Mouse (Mus musculus): Measurements from ENCODE around the gene Icam4. TPM values are rescaled to one million over a fixed set of nuclear protein-coding genes. Genes with fewer than 3 reads are reported as not detected.

The Icam4 gene
- polyA plus RNA-seq, 1 experiment from 2014 or later, result 5.3 TPM

DNA sequence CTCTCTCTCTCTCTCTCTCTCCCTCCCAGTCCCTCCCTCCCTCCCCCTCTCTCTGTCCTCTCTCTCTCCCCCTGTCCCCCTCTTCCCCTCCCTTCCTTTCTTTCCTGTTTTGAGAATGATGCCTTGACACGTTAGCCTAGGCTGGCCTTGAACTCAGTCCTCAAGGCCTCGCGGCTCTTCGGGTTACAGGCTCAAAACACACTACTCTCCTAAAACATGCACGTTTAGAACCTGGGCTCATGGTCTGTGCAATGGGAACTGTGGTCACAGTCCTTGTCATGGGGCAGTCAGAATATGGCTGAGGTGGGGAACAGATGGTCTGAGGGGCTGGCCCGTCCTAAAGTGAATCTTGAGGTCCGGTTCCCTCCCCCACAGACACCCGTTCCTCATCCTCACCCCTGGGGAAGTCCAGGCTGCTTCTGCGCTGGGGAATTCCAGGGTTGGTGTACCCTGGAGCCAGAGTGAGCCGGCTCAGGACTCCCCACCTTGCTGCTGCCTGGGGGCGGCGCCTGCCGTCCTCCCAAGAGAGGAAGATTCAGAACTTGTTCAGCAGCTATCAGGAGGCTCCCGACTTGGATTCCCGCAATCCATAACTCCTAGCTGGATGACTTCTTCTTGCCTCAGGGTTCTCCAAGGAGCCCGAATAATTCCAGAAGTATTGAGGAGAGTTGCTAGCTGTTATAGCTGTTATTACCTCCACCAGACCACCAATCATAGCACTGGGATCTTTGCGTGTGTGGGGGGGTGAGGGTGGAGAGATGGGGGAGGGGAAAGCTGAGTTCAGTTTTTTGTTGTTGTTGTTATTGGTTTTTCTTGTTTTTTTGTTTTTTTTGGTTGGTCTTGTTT is 12.6 kb upstream of the Icam4 start:
- no peak overlapping the region for H3K27ac ChIP-seq (replicated peaks; ENCODE audit: low read depth, low read length)
- H3K4me3 ChIP-seq (ENCODE audit: low read depth, low read length), result 0 out of 2 replicates have a peak overlapping the region, but pooled peaks have one; percentile 16
- WGBS, result 3% methylated on average over 17 of the region's 17 CpGs
- H3K4me2 ChIP-seq (ENCODE audit: low read depth, severe bottlenecking), result no peak overlapping the region
- peaks cover 6% of the 10 kb centered on the region; the same call in 1 of the 2 replicates for H3K4me1 ChIP-seq (ENCODE audit: control insufficient read depth, insufficient read depth, low read length)
- H3K9me3 ChIP-seq (ENCODE audit: control insufficient read depth, low read length), result no peaks in the 10 kb centered on the region
- DNase-seq (ENCODE audit: low spot score) (peak; percentile 43), ATAC-seq (ENCODE audit: insufficient number of reproducible peaks, low FRiP score, low TSS enrichment, low read depth) (no peak)
- no peaks in the 10 kb centered on the region for H3K36me3 ChIP-seq (ENCODE audit: control insufficient read depth, insufficient read depth, low read length)
- H3K9ac ChIP-seq (ENCODE audit: low read length), result no peak overlapping the region
- H3K27me3 ChIP-seq (ENCODE audit: control insufficient read depth, insufficient read depth, low read length), result peaks cover 39% of the 10 kb centered on the region

DNA sequence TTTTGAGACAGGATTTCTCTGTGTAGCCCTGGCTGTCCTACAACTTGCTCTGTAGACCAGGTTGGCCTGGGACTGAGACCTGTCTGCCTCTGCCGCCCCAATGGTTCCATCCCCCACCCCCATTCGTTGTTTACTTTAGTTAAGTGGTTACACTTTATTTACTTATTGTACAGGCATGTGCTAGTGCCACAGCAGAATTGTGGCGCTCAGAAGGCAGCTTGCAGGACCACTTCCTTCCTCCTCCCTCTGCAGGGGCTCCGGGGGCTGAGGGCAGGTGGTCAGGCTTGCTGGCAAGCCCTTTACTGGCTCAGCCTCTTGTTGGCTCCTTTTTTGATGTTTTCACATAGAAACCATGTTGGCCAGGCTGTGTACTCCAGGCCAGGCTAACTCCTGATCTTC is 12.0 kb upstream of the Icam4 start:
- no peak overlapping the region for H3K27ac ChIP-seq (replicated peaks; ENCODE audit: low read depth, low read length)
- 35% methylated on average over 4 of the region's 4 CpGs for WGBS
- no peak overlapping the region for H3K4me2 ChIP-seq (ENCODE audit: low read depth, severe bottlenecking)
- H3K4me1 ChIP-seq (ENCODE audit: control insufficient read depth, insufficient read depth, low read length), result peaks cover 6% of the 10 kb centered on the region; the same call in 1 of the 2 replicates
- no peaks in the 10 kb centered on the region for H3K36me3 ChIP-seq (ENCODE audit: control insufficient read depth, insufficient read depth, low read length)
- peaks cover 39% of the 10 kb centered on the region for H3K27me3 ChIP-seq (ENCODE audit: control insufficient read depth, insufficient read depth, low read length)
- ATAC-seq (ENCODE audit: insufficient number of reproducible peaks, low FRiP score, low TSS enrichment, low read depth), result no peak
- no peak overlapping the region for H3K9ac ChIP-seq (ENCODE audit: low read length)
- DNase-seq (ENCODE audit: low spot score), result no peak
- H3K9me3 ChIP-seq (ENCODE audit: control insufficient read depth, low read length), result no peaks in the 10 kb centered on the region
- H3K4me3 ChIP-seq (ENCODE audit: low read depth, low read length), result no peak overlapping the region

DNA sequence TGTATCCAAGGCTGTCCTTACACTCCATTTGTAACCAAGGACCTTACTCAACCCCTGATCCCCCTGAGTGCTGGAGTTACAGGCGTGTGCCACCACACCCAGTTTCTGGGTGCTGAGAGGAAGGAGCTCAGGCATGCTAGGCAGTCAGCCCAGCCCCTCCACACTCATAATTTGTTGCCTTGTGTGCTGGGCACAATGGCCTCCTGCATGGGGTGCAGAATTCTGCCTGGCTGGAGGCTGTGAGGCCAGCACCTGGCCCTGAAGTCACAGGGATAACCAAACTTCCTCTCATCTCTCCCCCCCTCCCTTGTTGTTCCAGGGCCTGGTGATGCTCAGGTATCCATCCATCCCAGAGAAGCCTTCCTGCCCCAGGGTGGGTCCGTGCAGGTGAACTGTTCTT is 10.6 kb upstream of the Icam4 start:
- Histone ChIP-seq H3K27me3 (ENCODE audit: control insufficient read depth, insufficient read depth, low read length) (peaks cover 39% of the 10 kb centered on the region), H3K4me2 (ENCODE audit: low read depth, severe bottlenecking) (no peak overlapping the region), H3K9me3 (ENCODE audit: control insufficient read depth, low read length) (no peaks in the 10 kb centered on the region), H3K36me3 (ENCODE audit: control insufficient read depth, insufficient read depth, low read length) (no peaks in the 10 kb centered on the region), H3K27ac (replicated peaks; ENCODE audit: low read depth, low read length) (no peak overlapping the region), H3K4me1 (ENCODE audit: control insufficient read depth, insufficient read depth, low read length) (peaks cover 6% of the 10 kb centered on the region; the same call in 1 of the 2 replicates), H3K4me3 (ENCODE audit: low read depth, low read length) (no peak overlapping the region), H3K9ac (ENCODE audit: low read length) (no peak overlapping the region)
- ATAC-seq (ENCODE audit: insufficient number of reproducible peaks, low FRiP score, low TSS enrichment, low read depth), result no peak
- WGBS, result 70% methylated on average over 2 of the region's 2 CpGs
- DNase-seq (ENCODE audit: low spot score), result no peak

DNA sequence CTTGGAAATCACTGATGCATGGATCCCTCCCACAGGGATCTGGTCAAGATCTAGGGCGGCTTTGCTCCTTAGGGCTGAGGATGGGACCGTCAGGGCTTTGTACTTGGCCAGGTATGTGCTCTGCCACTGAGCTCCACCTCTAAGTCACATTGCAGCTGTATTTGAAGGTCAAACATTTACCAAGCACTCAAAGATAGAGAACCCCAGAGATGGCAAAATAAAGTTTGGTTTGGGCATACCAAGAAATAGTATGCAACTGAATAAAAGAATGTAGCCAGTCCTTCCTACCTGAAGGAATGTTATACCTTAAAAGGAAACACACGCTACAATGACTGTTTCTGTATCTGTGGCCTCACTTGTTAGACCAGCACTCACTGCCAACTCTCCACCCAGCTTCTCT is 7.8 kb upstream of the Icam4 start:
- peaks cover 15% of the 10 kb centered on the region for H3K27me3 ChIP-seq (ENCODE audit: control insufficient read depth, insufficient read depth, low read length)
- no peaks in the 10 kb centered on the region for H3K36me3 ChIP-seq (ENCODE audit: control insufficient read depth, insufficient read depth, low read length)
- no peaks in the 10 kb centered on the region for H3K4me1 ChIP-seq (ENCODE audit: control insufficient read depth, insufficient read depth, low read length)
- H3K9me3 ChIP-seq (ENCODE audit: control insufficient read depth, low read length), result no peaks in the 10 kb centered on the region
- H3K4me2 ChIP-seq (ENCODE audit: low read depth, severe bottlenecking), result no peak overlapping the region
- no peak overlapping the region for H3K4me3 ChIP-seq (ENCODE audit: low read depth, low read length)
- WGBS, result 76% methylated on average over 3 of the region's 3 CpGs
- H3K27ac ChIP-seq (replicated peaks; ENCODE audit: low read depth, low read length), result no peak overlapping the region
- no peak overlapping the region for H3K9ac ChIP-seq (ENCODE audit: low read length)
- DNase-seq (ENCODE audit: low spot score), result no peak
- no peak for ATAC-seq (ENCODE audit: insufficient number of reproducible peaks, low FRiP score, low TSS enrichment, low read depth)

- Histone ChIP-seq H3K9ac (ENCODE audit: low read length) (no peak overlapping the region), H3K9me3 (ENCODE audit: control insufficient read depth, low read length) (no peaks in the 10 kb centered on the region), H3K4me1 (ENCODE audit: control insufficient read depth, insufficient read depth, low read length) (no peaks in the 10 kb centered on the region), H3K27me3 (ENCODE audit: control insufficient read depth, insufficient read depth, low read length) (peaks cover 7% of the 10 kb centered on the region; the same call in 1 of the 2 replicates), H3K27ac (replicated peaks; ENCODE audit: low read depth, low read length) (no peak overlapping the region), H3K4me3 (ENCODE audit: low read depth, low read length) (no peak overlapping the region), H3K36me3 (ENCODE audit: control insufficient read depth, insufficient read depth, low read length) (no peaks in the 10 kb centered on the region), H3K4me2 (ENCODE audit: low read depth, severe bottlenecking) (no peak overlapping the region)
- 53% methylated on average over 6 of the region's 6 CpGs for WGBS
- DNase-seq (ENCODE audit: low spot score) (no peak), ATAC-seq (ENCODE audit: insufficient number of reproducible peaks, low FRiP score, low TSS enrichment, low read depth) (no peak)
These were observed 6.9 kb upstream of the Icam4 start for GRCm38 (mm10) chr9:21022288-21022687.

DNA sequence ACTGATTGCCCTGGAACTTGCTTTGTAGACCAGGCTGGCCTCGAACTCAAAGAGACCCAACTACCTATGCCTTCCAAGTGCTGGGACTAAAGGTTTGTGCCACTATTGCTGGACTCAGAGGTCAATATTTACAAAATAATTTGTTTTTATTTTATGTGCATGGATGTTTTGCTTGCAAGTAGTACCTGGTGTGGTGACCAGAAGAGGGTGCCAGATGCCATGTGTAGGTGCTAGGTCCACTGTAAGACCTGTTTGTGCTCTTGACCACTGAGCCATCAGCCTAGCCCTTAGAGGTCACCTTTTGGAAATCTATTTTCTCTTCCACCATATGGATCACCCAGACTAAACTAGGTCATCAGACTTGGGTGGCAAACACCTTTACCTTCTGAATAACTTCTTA is 6.4 kb upstream of the Icam4 start:
- no peaks in the 10 kb centered on the region for H3K4me1 ChIP-seq (ENCODE audit: control insufficient read depth, insufficient read depth, low read length)
- 87% methylated on average over 1 of the region's 1 CpGs for WGBS
- no peaks in the 10 kb centered on the region for H3K9me3 ChIP-seq (ENCODE audit: control insufficient read depth, low read length)
- DNase-seq (ENCODE audit: low spot score), result no peak
- no peak for ATAC-seq (ENCODE audit: insufficient number of reproducible peaks, low FRiP score, low TSS enrichment, low read depth)
- no peaks in the 10 kb centered on the region for H3K36me3 ChIP-seq (ENCODE audit: control insufficient read depth, insufficient read depth, low read length)
- no peak overlapping the region for H3K4me3 ChIP-seq (ENCODE audit: low read depth, low read length)
- no peak overlapping the region for H3K27ac ChIP-seq (replicated peaks; ENCODE audit: low read depth, low read length)
- H3K4me2 ChIP-seq (ENCODE audit: low read depth, severe bottlenecking), result no peak overlapping the region
- H3K9ac ChIP-seq (ENCODE audit: low read length), result no peak overlapping the region
- 0 out of 2 replicates have a peak, but pooled peaks cover 3% of the 10 kb centered on the region for H3K27me3 ChIP-seq (ENCODE audit: control insufficient read depth, insufficient read depth, low read length)

- Histone ChIP-seq H3K27ac (replicated peaks; ENCODE audit: low read depth, low read length) (no peak overlapping the region), H3K9me3 (ENCODE audit: control insufficient read depth, low read length) (no peaks in the 10 kb centered on the region), H3K4me3 (ENCODE audit: low read depth, low read length) (no peak overlapping the region), H3K9ac (ENCODE audit: low read length) (0 out of 2 replicates have a peak overlapping the region, but pooled peaks have one; percentile 4), H3K36me3 (ENCODE audit: control insufficient read depth, insufficient read depth, low read length) (no peaks in the 10 kb centered on the region), H3K27me3 (ENCODE audit: control insufficient read depth, insufficient read depth, low read length) (peaks cover 22% of the 10 kb centered on the region), H3K4me2 (ENCODE audit: low read depth, severe bottlenecking) (no peak overlapping the region), H3K4me1 (ENCODE audit: control insufficient read depth, insufficient read depth, low read length) (0 out of 2 replicates have a peak, but pooled peaks cover 5% of the 10 kb centered on the region)
- DNase-seq (ENCODE audit: low spot score) (no peak), ATAC-seq (ENCODE audit: insufficient number of reproducible peaks, low FRiP score, low TSS enrichment, low read depth) (no peak)
- WGBS, result 73% methylated on average over 19 of the region's 19 CpGs
These were observed 3.8 kb upstream of the Icam4 start for GRCm38 (mm10) chr9:21025258-21025810.

DNA sequence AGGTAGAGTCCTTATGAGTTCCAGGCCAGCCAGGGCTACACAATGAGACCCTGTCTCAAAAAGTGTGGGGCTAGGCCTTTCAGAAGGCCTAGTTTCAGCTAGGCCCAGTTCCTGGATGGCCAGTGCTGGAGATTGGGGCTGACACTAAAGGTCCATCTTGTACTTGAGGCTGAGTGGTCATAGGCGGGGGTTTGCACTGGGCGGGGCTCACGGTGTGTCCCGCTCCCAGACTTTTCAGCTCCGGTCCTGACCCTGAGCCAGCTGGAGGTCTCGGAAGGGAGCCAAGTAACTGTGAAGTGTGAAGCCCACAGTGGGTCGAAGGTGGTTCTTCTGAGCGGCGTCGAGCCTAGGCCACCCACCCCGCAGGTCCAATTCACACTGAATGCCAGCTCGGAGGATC is 2.3 kb upstream of the Icam4 start:
- peaks cover 29% of the 10 kb centered on the region for H3K27me3 ChIP-seq (ENCODE audit: control insufficient read depth, insufficient read depth, low read length)
- no peak overlapping the region for H3K4me3 ChIP-seq (ENCODE audit: low read depth, low read length)
- WGBS, result 76% methylated on average over 12 of the region's 12 CpGs
- DNase-seq (ENCODE audit: low spot score) (no peak), ATAC-seq (ENCODE audit: insufficient number of reproducible peaks, low FRiP score, low TSS enrichment, low read depth) (no peak)
- no peaks in the 10 kb centered on the region for H3K36me3 ChIP-seq (ENCODE audit: control insufficient read depth, insufficient read depth, low read length)
- no peak overlapping the region for H3K27ac ChIP-seq (replicated peaks; ENCODE audit: low read depth, low read length)
- H3K9me3 ChIP-seq (ENCODE audit: control insufficient read depth, low read length), result no peaks in the 10 kb centered on the region
- H3K9ac ChIP-seq (ENCODE audit: low read length), result no peak overlapping the region
- peaks cover 8% of the 10 kb centered on the region for H3K4me1 ChIP-seq (ENCODE audit: control insufficient read depth, insufficient read depth, low read length)
- no peak overlapping the region for H3K4me2 ChIP-seq (ENCODE audit: low read depth, severe bottlenecking)
